Mouse (Mus musculus) NIH3T3 (cell line): Measurements from ENCODE around the gene Fgf10.

Experiments used
- DNase-seq: peaks from one replicate; pipeline ENCODE4 v3.0.0-alpha.2; 2012; ENCODE audit warnings: low read depth

Gene Fgf10

GRCm38 (mm10) chr13:118669491-118669890, at the start of gene Fgf10:
Gene Fgf10, plus strand, starts transcription at chr13:118669791.
- DNase-seq = no peak

DNA sequence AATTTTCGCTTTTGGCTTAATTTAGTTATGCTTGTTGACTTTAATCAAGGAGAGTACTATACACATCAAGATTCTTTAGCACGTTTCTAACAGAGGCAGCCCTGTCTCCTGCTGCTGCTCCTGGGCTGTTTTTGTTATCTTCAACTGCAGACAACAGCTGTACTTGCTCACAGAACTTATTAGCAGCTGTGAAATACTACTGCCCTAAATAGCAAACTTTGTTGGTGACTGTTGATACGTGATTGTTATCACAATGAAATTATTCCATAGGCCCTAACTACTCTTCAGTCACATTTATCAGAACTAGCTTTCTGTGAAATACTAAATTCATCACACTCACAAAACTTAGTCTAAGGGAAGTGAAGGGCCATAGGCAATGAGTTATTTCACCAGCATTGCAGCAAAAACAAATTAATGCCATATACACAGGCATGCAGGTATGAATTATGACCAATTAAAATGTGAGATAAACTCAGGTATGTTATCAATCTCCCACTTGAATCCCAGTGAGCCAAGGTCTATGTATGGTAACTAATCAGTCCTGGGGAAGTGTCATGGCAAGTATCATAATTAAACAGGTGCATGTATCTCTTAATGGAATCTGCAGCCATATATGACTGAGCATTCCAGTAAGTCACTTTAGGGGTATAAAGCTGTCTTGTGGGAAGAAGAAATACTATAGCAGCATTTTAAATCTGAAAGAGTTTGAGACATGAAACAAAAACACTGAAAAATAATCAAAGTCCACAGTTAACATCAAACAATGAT, 39.7 kb upstream of the Fgf10 start:
- DNase-seq = no peak

DNA sequence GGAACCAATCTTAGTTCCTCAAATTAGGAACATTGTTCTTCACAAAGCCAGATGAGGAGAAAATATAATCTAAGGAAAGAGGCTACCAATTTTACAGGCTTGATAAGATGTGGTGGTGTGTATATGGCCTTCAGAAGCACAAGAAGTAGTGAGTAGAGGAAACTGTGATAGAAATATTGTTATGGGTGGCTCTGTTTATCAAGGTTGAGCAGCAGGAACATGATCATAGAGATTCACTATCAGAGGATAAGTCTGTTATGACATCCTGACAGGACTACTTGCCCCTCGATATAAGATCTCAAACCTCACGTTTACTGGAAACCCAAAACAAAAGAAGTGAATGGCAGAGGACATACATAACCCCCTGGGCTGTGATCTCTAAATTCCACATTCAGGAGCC, 38.1 kb upstream of the Fgf10 start:
- no peak for DNase-seq

GRCm38 (mm10) chr13:118636047-118636446, 33.5 kb upstream of the Fgf10 start:
- DNase-seq = no peak

DNA sequence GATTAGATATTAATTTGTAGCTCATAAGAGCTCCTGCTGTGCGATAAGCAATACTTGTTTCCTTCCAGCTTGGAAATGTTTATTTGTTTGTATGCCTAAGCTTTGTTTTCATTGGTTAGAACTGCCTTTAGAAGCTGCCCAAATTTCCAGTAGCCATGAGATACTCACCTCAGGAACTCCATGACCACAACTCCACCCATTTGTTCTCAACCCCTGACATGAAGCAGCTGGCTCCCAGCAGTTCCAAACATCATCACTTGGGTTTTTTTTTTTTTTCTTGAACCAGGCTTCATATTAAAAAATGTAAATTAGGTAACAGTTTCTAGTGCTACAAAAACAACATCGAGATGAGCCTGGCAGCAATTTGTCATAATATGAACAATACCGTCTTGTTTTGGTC, 27.0 kb upstream of the Fgf10 start:
- DNase-seq = no peak

DNA sequence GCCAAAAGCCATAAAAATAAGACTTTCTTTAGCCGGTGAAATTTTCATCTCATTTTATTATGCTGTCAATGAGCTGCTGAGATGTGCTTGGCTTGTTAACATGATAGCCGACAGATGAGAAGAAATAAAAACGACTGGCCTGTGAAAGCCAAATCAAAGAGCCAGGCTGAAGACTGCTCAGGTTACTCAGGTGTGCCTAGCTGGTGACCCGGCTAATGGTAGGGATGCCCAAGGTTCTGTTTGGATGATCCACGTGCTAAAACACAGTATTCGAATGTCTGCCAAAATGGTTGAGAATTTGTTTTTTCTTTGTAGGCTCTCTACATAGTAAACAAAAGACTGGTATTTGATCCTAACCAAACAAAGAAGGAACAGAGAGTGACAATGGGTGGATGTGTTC, 26.5 kb upstream of the Fgf10 start:
- DNase-seq = no peak

DNA sequence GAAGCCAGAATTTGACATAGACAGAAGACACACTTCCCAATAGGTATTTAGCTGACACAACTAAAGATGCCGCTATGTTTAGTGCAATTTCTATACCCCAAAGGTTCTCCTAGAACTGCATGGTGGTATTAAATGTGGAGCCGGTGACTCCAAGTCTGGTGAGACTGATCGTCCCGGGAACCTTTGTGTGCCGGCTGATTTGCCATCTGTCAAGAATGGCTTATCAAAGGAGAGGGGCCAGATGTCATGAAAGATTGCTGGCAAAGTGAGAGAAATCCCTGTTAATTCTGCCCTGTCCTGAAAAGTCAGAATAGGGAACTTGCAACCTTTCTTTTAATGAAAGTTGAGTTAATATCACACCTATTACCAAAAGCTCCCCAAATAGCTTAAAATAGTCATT, 12.6 kb upstream of the Fgf10 start:
- DNase-seq = no peak

GRCm38 (mm10) chr13:118658031-118658430, 11.6 kb upstream of the Fgf10 start:
- DNase-seq = no peak

DNA sequence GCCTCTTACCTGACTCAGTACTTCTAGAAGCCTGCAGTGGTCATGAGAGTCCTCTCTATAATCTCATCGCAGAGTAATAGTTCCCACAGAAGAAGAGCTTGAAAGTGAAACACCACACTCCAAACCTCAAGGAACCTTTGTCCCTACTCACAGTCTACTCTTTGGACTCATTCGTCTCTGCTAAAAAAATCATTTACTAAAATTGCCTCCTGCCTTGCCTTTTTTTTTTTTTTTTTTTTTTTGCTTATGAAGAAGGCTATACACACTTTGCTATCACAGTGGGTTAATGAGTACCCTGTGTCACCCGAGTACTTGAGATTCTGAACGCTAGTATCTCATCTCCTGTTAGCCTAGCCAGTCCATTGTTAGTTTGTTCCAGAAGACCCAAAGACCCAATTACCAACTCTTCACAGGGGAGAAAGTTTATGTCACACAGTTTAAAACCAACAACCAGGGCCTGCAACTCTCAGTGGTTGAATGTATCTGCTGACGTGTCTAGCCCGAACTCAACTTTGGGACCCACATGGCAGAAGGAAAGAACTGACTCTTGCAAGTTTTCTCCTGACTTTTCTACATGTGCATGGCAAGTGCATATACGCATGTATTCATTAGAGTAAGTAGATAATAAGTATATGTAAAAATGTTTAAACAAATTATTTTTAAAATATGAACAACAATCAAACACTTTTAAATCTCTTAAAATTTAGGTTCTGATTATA, 10.8 kb upstream of the Fgf10 start:
- no peak for DNase-seq

GRCm38 (mm10) chr13:118661664-118662063, 7.9 kb upstream of the Fgf10 start:
- DNase-seq = no peak

DNA sequence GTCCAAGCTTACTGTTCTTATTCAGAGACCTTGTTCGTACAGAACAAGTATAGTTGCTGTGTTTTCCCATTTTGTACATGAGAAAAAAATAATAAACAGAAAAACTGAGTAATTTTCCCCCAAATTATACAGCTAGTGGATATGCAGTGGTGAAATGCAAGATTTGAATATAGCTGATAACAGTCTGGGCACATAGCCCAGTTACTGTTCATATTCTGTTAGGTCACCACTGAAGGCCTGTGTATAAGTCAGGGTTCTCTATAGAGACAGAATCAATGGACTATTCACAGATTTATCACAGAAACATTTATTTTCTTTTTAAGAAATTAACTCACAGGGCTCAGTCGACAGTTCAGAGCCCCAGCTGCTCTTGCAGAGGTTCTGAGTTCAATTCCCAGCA, 4.7 kb upstream of the Fgf10 start:
- peak; percentile 56 for DNase-seq

- DNase-seq = no peak
Measured at GRCm38 (mm10) chr13:118679228-118679627, 9.6 kb downstream of the Fgf10 start.

GRCm38 (mm10) chr13:118693049-118693448, 23.5 kb downstream of the Fgf10 start:
- no peak for DNase-seq

- no peak for DNase-seq
Measured at GRCm38 (mm10) chr13:118695103-118695502, 25.5 kb downstream of the Fgf10 start.

DNA sequence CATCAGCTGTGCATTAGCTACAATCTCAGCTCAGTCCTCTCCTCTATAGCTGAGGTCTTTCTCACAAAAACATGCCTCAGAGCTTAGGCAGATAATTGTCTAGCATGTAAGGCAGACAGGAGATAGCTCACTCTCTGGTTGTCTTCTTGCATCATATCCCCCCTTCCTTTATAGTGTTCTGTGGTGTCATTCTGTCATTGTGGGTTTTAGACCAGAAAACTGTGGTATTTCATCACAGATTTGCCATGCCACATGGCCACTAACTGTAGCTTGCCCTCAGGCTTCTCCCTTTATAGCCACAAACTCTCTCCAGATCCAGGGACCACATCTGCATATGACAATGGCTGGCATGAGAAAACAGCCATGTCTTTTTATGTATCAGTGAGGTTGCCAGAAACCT, 34.1 kb downstream of the Fgf10 start:
- DNase-seq = no peak

GRCm38 (mm10) chr13:118705716-118706115, 36.1 kb downstream of the Fgf10 start:
- DNase-seq = no peak

- DNase-seq = no peak
Measured at GRCm38 (mm10) chr13:118709912-118710311, 40.3 kb downstream of the Fgf10 start.

GRCm38 (mm10) chr13:118713626-118714150, 44.1 kb downstream of the Fgf10 start:
- peak; percentile 16 for DNase-seq

- peak; percentile 76 for DNase-seq
Measured at GRCm38 (mm10) chr13:118714284-118715065, 44.9 kb downstream of the Fgf10 start.

DNA sequence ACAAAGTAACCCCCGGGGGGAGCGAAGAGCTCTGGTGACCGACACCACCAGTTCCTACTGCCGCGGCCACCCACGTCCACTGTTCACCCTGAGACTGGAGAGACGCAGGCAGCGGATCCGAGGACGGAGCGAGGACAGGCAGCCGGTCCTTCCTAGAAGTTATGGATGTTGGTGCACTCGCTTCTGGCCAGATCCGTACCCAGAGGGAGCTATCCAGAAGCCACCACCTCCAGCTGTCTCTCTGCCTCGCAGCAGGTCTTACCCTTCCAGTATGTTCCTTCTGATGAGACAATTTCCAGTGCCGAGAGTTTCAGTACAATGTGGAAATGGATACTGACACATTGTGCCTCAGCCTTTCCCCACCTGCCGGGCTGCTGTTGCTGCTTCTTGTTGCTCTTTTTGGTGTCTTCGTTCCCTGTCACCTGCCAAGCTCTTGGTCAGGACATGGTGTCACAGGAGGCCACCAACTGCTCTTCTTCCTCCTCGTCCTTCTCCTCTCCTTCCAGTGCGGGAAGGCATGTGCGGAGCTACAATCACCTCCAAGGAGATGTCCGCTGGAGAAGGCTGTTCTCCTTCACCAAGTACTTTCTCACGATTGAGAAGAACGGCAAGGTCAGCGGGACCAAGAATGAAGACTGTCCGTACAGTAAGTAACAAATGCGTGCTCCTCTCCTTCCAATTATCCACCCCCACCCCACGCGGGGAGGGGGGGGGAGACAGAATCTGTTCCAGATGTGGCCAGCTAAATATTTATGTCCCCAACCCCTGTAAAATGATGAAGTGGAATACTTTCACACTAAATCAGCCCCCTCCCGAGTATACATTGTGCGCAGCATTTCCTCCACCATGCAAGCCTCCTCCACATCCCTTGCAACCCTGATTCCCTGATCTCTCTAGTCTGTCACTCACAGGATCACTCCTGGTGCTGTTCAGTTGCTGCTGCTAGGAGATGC, 45.8 kb downstream of the Fgf10 start:
- DNase-seq = peak; percentile 65

DNA sequence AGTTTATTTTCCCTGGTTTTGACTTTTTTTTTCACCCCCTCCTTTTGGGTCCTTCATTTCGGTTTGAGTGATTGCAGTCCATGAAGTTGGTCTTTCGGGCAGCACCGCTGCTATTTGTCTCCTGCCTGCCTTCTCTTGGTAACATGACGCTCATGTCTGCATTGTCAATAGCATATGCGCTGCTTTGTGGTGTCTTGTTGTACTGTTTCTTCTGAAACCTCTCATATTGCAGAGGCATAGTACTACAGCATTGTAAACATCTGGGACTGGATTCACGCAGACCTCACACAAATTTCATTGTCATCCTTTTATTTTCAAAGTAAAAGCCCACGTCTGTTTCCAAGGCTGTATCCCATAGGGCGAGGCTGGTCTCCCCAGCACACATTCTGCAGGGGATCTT, 46.7 kb downstream of the Fgf10 start:
- DNase-seq = peak; percentile 38
